Comparison of ENCODE assay signal across 7 mouse cellular contexts in the genomic region with DNA sequence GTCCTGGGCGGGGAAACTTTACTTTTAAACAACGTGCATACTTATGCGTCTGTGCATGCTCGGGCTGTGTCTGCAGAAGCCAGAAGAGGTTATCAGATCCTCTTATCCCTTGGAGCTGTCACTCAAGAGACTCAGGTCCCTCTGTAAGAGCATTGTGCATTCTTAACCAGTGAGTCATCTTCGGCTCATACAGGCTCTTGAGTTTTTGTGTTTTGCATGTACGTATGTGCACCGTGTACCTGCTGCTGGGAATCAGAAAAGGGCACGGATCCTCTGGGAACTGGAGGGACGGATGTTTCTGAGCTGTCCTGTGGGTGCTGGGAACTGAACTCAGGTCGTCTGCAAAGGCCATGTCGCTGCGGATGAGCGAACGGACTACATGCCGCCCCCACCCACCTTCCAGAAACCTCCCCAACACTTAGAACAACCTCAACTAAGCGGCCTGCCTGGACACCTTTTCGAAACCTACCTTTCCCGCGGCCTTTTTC. TPM values are rescaled to one million over a fixed set of nuclear protein-coding genes. Genes with fewer than 3 reads are reported as not detected.
DNase-seq lines count a peak whose midpoint lies in the region; ATAC-seq and TF ChIP-seq lines count a peak whose summit lies in the region.

No protein-coding gene starts in this region.

- DNase-seq in spleen, adult 2 months (ENCODE audit: low read depth in 1 of 2, low spot score in 2 of 2), result no peak
- no peak for DNase-seq in spleen, adult 18-20 months
- peak; percentile 60 for DNase-seq in liver, embryonic 11.5 days (ENCODE audit: low spot score)
- peak; percentile 47 for DNase-seq in naive thymus-derived CD4-positive, alpha-beta T cell, adult 2 months (ENCODE audit: low read depth)
- no peak for DNase-seq in spleen, postnatal 36 days (ENCODE audit: low spot score in 2 of 2)

- no peaks in the 10 kb centered on the region for H3K27me3 ChIP-seq in spleen, adult 2 months (ENCODE audit: control insufficient read depth, insufficient read depth, low read length)
- no peaks in the 10 kb centered on the region for H3K27me3 ChIP-seq in heart, embryonic 13.5 days (replicated peaks)
- H3K27me3 ChIP-seq in liver, embryonic 11.5 days (replicated peaks; ENCODE audit: control insufficient read depth, insufficient read depth, low read length), result no peaks in the 10 kb centered on the region

- peak overlapping the region; percentile 68 for H3K4me3 ChIP-seq in spleen, adult 2 months (ENCODE audit: extremely low read depth, insufficient read depth, insufficient read length)
- H3K4me3 ChIP-seq in brown adipose tissue, adult 24 weeks (ENCODE audit: insufficient read depth, low read depth, low read length), result peak overlapping the region; percentile 94
- peak overlapping the region; percentile 95 for H3K4me3 ChIP-seq in heart, embryonic 13.5 days
- H3K4me3 ChIP-seq in liver, embryonic 11.5 days (ENCODE audit: low read depth, low read length), result peak overlapping the region; percentile 90

- H3K4me2 ChIP-seq in heart, embryonic 13.5 days, result peak overlapping the region; percentile 82
- peak overlapping the region; percentile 92 for H3K4me2 ChIP-seq in liver, embryonic 11.5 days

- no peak for TF ChIP-seq CTCF in spleen, adult 2 months (IDR thresholded peaks at IDR 0.05; ENCODE audit: extremely low read depth, insufficient read depth, insufficient read length, insufficient replicate concordance)

- TF ChIP-seq POLR2A in spleen, adult 2 months (IDR thresholded peaks at IDR 0.05; ENCODE audit: low read depth, low read length), result no peak

- ATAC-seq in heart, embryonic 13.5 days (ENCODE audit: extremely low read depth, insufficient number of reproducible peaks, low FRiP score, low TSS enrichment), result no peak
- ATAC-seq in liver, embryonic 11.5 days (replicated peaks; ENCODE audit: low FRiP score), result no peak

- H3K9me3 ChIP-seq in heart, embryonic 13.5 days, result no peaks in the 10 kb centered on the region
- H3K9me3 ChIP-seq in liver, embryonic 11.5 days (ENCODE audit: control insufficient read depth, low read length), result no peaks in the 10 kb centered on the region

- H3K9ac ChIP-seq in heart, embryonic 13.5 days, result peak overlapping the region; percentile 97
- H3K9ac ChIP-seq in liver, embryonic 11.5 days (ENCODE audit: low read depth, low read length), result peak overlapping the region; percentile 88

- 14% methylated on average over 19 of the region's 19 CpGs for WGBS in spleen, adult 2 months
- WGBS in heart, embryonic 13.5 days, result 1% methylated on average over 19 of the region's 19 CpGs
- WGBS in liver, embryonic 11.5 days, result 4% methylated on average over 19 of the region's 19 CpGs

- peak overlapping the region; percentile 91 for H3K27ac ChIP-seq in spleen, adult 2 months (ENCODE audit: insufficient read depth, low read length)
- H3K27ac ChIP-seq in brown adipose tissue, adult 24 weeks (replicated peaks; ENCODE audit: low read depth, low read length), result no peak overlapping the region
- peak overlapping the region; percentile 98 for H3K27ac ChIP-seq in heart, embryonic 13.5 days (replicated peaks)
- H3K27ac ChIP-seq in liver, embryonic 11.5 days (ENCODE audit: low read depth, low read length), result peak overlapping the region; percentile 92

- H3K4me1 ChIP-seq in spleen, adult 2 months (ENCODE audit: control insufficient read depth, insufficient read depth, insufficient read length), result peaks cover 2% of the 10 kb centered on the region; the same call in 1 of the 2 replicates
- peaks cover 2% of the 10 kb centered on the region; the same call in 1 of the 2 replicates for H3K4me1 ChIP-seq in brown adipose tissue, adult 24 weeks (ENCODE audit: control insufficient read depth, insufficient read depth, insufficient read length, low read length)
- peaks cover 31% of the 10 kb centered on the region for H3K4me1 ChIP-seq in heart, embryonic 13.5 days
- peaks cover 15% of the 10 kb centered on the region for H3K4me1 ChIP-seq in liver, embryonic 11.5 days (replicated peaks; ENCODE audit: control insufficient read depth, insufficient read depth, low read length)

- peaks cover 19% of the 10 kb centered on the region for H3K36me3 ChIP-seq in spleen, adult 2 months (ENCODE audit: control insufficient read depth, insufficient read depth, low read length)
- H3K36me3 ChIP-seq in heart, embryonic 13.5 days, result peaks cover 49% of the 10 kb centered on the region
- H3K36me3 ChIP-seq in liver, embryonic 11.5 days (ENCODE audit: control insufficient read depth, insufficient read depth, low read length), result peaks cover 24% of the 10 kb centered on the region

RNA-seq across cellular contexts. Expression of a gene that starts 0.8 kb away (rescaled TPM):
- polyA plus RNA-seq in spleen, adult 2 months (2012; rRNA removed), result 19.0 and 19.9 TPM in 2 replicates
- 52.4 and 61.2 TPM in 2 replicates for polyA plus RNA-seq in brown adipose tissue, adult 24 weeks (2012; ENCODE audit: insufficient read depth, insufficient read length, missing spikeins)
- 348 and 374 TPM in 2 replicates for polyA plus RNA-seq in heart, embryonic 13.5 days (2015; fragmentation: Nextera tagmentation; extraction: Ambion mirVana)
- 450 and 470 TPM in 2 replicates for polyA plus RNA-seq in liver, embryonic 11.5 days (2014; fragmentation: Nextera tagmentation; extraction: Ambion mirVana)

RNA-seq across cellular contexts. Expression of a gene that starts 18.5 kb away (rescaled TPM):
- polyA plus RNA-seq in spleen, adult 2 months (2012; rRNA removed), result 28.4 and 38.1 TPM in 2 replicates
- 7.8 and 9.9 TPM in 2 replicates for polyA plus RNA-seq in brown adipose tissue, adult 24 weeks (2012; ENCODE audit: insufficient read depth, insufficient read length, missing spikeins)
- polyA plus RNA-seq in heart, embryonic 13.5 days (2015; fragmentation: Nextera tagmentation; extraction: Ambion mirVana), result 64.6 and 71.2 TPM in 2 replicates
- 48.3 and 53.6 TPM in 2 replicates for polyA plus RNA-seq in liver, embryonic 11.5 days (2014; fragmentation: Nextera tagmentation; extraction: Ambion mirVana)

RNA-seq across cellular contexts. Expression of a gene that starts 44.4 kb away (rescaled TPM):
- 32.8 and 41.9 TPM in 2 replicates for polyA plus RNA-seq in spleen, adult 2 months (2012; rRNA removed)
- 17.3 and 22.8 TPM in 2 replicates for polyA plus RNA-seq in brown adipose tissue, adult 24 weeks (2012; ENCODE audit: insufficient read depth, insufficient read length, missing spikeins)
- 71.1 and 72.1 TPM in 2 replicates for polyA plus RNA-seq in heart, embryonic 13.5 days (2015; fragmentation: Nextera tagmentation; extraction: Ambion mirVana)
- 46.3 and 52.0 TPM in 2 replicates for polyA plus RNA-seq in liver, embryonic 11.5 days (2014; fragmentation: Nextera tagmentation; extraction: Ambion mirVana)

Comparison
In these comparisons a context has a peak if more than half of its experiments do, and no peak if none do; other contexts are left out.
1. DNase-seq: peak in liver, embryonic 11.5 days (single experiment) and naive thymus-derived CD4-positive, alpha-beta T cell, adult 2 months (single experiment); none in spleen, adult 2 months (0 of 2), spleen, adult 18-20 months (0 of 2) and spleen, postnatal 36 days (0 of 2).
2. Peak in every context shown above with its lines, with median percentiles within 50 percentile points of each other: H3K4me3 ChIP-seq.